Mouse (Mus musculus): ENCODE data around the gene Elovl6.

Gene Elovl6

DNA sequence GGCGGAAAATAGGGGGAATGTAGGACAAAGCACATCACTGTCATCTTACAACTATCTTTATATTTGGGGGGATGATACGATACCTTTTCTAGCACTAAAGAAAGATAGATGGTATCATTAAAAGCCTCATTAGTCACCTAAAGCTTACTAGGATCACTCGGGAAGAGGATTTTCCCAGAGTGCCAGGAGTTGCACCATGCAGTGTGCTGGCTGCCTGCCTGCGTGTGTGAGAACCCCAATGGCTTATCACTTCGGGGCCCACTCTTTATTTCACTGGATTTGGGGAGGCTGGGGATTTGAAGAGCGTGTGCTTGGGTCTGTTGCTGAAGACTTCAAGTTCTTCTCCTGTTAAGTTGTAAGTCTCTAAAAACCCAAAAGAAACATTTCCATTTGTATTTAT lies 73.8 kb downstream of the Elovl6 start:
- no peak for DNase-seq (ENCODE audit: low read depth)

DNA sequence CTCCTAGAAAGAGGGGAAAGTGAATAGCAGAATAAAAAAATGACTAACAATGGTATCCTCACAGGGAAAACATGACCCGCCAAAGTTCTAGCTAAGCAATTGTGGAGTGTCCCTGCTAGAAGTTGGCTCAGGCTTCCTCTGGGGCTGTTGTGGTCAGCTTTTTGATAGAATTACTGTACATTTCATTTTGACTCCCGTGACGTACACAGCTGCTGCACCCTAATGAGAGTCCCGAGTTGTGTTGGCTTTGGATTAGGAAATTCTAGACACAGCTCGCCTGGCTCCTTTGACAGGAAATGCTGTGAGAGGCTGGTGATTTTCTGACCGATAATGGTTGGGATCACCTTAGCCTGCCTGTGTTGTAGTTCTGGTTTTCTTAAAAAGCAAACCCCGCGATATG lies 79.5 kb downstream of the Elovl6 start:
- no peak for DNase-seq (ENCODE audit: low read depth)

DNA sequence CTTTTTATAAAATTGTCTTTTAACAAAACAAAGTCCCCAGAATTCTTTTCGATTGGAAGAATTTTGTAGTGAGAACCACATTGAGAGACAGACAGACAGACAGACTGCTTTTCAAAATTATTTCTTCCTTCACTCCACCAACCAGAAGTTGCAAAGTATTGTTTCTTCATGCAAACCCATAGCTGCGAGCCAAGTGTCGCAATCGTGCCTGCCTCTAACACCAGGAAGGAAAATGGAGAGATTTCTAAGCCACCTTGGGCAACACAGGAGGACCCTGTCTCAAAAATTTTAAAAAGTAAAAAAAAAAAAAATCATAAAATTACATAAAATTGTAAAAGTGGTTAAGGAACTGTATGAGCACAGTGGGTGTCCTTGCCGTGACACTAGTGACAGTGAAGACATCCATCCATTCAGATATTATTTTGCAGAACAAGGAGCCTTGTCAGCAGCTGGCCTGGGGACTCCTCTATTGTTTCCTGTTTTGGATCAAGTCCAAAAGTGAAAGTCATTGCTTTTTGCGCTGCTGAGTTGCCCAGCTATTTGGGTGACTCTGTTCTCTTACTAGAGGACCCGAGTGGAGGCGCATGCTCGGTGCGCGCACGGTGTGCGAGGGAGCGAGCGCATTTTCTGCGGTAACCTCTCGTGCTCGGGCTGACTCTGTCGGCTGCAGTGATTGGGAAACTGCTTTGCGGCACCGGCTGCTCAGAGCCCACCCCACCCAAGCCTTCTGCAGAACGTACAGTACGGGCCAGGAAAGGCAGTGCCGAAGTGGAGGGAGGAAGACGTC lies 80.3 kb downstream of the Elovl6 start:
- DNase-seq (ENCODE audit: low read depth): peak; percentile 50

DNA sequence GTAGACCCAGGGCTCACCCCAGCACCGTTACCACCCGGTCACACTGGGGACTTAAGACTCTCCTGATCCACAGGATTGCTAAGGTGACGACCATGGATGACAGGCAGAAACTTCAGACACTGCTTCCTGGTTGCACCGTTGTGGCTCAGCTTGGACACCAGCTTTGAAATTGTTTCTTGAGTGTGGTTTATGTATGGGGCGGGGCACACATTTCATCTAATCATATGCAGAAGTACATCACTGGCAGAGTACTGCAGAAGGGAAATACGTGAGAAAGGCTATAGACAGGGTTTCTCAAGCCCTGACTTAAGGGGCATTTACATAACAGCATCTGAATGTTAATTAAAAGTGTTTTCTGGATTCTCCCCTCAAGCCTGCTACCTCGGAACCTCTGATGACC lies 81.6 kb downstream of the Elovl6 start:
- no peak for DNase-seq (ENCODE audit: low read depth)

DNA sequence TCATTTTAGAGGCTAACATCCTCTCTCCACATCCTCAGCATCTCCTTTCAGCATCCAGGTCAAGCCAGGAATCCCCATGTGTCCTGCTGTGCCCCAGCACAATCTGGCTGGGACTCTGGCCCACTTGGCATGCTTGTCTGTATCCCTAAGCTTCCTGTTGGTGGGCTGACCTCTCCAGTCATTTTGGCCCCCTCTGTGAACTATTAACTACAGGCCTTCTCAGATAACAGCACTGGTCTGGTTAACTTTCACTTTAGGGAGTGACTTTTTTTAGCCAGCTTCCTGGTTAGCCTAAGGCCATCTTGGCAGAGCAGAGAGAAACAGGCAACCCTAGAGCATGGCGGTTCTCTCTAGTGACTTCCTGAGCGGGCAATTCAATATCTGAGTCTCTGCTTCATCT lies 82.1 kb downstream of the Elovl6 start:
- DNase-seq (ENCODE audit: low read depth): no peak

DNA sequence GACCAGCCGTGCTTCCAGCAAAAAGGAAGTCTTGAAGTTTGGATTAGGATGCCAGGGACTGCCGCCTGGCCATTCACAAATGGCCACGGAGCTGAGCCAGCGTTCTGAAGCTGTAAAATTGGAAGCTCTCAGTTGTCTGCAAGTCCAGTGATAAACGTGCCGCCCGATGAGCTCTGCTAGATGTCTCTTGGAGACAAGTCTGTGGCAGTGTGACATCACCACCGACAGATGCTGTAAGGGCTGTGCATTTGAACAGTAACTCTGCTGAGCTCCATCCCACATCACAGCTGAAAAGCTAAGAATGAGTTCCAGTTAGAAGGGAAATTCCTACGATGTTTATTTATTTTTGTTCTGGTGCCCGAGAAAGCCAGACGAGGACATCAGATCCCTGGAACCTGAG lies 85.3 kb downstream of the Elovl6 start:
- no peak for DNase-seq (ENCODE audit: low read depth)

DNA sequence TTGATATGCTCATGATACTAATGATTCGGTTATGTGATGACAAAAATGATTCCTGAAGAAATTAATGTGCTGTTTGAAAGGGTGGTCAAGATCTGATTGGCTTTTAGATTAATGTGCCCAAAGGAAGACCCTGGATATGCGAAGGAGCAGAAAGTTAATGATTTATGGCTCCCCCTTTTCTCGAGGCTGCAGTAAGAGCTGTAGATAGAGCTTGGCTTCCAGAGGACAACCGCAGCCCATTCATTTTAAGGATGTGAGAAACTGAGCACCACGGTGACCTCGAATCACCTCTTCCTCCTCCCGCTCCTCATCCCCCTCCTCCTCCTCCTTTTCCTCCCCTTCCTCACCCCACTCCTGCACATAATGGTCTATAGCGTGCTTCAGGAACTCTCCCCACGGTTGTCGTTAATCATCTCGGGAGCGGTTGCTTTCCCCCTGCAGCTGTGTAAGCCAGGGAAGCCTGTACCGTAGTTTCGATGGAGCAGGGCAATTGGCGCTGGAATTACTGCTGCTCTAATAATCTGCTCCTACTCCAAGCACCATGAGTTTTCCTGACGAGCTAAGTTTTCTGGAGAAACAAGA lies 87.1 kb downstream of the Elovl6 start:
- no peak for DNase-seq (ENCODE audit: low read depth)

DNA sequence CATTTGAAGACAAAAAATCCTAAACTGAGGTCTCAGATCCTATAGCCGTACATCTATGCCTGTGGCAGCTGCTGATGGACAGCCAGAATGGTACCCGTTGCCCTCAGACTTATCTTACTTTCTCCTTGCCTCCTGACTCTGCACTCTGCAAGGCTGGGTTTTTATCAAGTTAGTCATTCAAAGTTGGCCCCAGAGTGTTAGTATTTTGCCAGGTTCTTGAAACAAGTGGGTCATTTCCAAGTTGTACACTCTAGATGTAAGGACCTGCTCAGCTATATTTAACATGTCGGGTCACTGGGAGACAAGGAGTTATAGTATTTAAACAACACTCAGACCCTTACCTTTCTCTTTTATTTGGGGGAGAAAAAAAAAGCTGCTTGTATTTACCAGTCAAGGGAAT lies 88.6 kb downstream of the Elovl6 start:
- DNase-seq (ENCODE audit: low read depth): no peak

DNA sequence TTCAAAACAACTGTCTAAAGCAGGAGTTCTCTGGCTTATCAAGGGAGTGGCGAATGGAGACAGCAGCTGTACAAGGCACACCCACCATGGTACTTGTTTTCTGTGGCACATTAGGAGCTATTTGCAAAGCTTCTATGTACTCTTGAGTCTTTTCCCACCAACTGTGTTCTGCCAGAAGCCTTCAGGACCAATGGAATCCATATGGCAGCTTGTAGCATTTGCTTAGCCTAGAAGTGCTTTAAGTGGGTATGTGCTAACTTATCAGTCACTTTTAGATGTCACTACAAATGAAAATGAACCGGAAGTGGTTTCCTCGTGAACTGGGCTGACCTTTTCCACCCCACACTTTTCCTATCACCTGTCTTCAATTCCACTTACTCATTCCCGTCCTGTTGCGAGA lies 89.1 kb downstream of the Elovl6 start:
- no peak for DNase-seq (ENCODE audit: low read depth)

DNA sequence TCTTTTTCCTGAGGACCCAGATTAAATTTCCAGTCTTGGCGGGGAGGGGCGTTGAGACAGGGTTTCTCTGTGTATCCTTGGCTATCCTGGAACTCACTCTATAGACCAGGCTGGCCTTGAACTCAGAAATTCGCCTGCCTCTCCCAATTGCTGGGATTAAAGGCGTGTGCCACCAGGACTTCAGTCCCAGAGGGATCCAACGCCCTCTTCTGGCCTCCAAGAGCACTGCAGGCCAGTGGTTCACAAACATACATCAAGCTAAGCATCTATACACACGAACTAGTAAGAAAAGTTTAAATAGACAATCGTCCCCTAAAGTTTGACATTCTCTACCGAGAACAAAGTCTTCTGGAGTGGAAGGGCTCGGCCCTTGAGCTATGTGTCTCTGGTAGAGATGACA lies 90.0 kb downstream of the Elovl6 start:
- no peak for DNase-seq (ENCODE audit: low read depth)

DNA sequence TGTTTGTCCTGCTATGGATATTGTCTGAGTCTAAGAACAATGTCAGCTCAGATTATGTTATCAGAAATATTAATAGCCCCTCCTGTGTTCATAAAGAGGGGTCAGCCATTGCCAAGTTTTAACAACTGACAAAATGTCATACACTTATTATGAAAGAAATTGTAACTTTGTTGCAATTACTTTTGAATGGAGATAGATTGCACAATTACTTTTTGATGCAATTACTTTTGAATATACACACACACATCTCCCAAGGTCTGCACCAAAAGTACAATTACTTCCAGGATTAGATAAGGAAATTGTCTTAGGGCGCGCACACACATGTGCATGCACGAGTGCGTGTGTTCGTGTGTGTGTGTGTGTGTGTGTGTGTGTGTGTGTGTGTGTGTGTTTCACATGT lies 90.5 kb downstream of the Elovl6 start:
- no peak for DNase-seq (ENCODE audit: low read depth)

DNA sequence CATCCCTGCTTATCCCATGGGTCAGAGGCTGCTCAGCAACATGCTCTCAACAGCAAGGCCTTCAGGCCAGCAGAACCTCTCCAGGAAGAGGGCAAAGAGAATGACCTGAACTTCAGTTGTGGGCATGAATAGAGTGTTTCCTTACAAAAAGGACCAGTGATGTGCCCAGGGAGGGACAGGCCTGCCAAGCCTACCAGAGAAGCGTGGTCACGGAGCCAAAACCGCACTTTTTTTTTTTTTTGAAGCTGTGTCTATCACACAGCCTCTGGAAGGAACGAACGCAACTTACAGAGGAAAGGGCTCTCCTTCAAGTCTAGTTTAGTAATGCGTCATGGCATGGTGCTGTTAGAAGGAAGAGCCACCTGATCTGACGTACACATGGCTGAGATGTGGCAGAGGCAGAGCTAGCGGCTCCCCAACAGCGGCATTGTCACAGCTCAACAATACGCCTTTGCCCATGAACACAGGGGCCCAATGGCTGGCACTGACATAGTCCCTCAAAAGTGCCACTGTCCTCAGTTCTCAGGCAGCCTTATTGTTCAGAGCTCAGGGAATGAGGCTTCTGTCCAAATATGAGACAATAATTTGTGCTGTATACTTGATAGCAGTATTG lies 92.1 kb downstream of the Elovl6 start:
- no peak for DNase-seq (ENCODE audit: low read depth)

DNA sequence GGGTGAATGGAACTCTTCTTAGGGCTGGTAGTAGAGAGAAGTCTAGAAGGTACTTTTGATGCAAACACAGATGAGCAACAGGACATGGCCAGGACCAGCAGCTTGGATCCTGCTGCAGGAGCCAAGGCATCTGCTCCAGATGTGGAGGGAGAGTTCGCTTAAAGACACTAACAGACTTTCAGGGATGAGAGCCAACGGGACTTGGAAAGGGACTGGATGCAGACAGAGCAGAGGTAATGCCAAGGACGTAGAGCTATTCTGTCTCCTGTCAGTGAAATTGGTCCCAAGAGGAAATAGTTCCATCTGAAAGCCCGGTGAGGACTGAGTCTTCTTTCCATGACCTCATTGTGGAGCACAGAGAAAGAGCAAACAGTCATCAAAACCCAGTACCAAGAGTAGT lies 95.1 kb downstream of the Elovl6 start:
- no peak for DNase-seq (ENCODE audit: low read depth)

DNA sequence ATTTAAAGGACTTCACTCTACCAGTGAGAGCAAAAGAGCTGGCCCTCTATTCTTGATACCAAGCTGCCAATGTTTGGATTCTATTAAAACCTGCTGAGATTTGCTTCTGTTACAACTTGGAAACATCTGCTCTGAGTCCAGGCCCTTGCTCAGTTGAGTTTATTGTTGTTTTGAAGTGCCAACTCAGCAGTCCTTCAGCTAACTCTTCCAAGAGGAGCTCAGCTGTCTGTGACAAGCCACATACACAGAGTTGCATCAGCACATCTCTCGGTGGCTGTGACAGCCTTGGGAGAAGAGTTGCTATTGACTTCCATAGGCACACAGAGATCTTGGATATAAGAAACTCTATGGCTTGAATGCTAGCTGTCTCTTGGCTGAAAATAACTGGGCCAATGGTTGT lies 98.9 kb downstream of the Elovl6 start:
- DNase-seq (ENCODE audit: low read depth): no peak

DNA sequence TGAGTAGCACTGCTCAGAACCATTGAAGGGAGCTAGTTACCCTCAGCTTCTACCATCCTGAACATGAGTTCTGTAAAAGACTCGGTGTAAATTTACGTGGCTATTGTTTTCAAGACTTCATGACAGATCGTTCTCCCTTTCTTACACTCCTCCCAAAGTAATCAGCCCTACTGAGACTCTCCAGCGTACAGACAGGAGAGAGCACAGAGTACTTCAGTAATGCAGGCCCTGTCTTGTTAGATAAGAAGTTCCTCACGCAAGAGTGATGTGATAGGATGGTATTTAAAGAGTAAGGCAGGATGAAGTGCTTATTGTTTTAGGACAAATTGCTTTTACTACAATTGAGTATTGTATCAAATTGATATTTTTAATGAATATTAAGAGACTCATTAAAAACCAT lies 99.7 kb downstream of the Elovl6 start:
- no peak for DNase-seq (ENCODE audit: low read depth)

DNA sequence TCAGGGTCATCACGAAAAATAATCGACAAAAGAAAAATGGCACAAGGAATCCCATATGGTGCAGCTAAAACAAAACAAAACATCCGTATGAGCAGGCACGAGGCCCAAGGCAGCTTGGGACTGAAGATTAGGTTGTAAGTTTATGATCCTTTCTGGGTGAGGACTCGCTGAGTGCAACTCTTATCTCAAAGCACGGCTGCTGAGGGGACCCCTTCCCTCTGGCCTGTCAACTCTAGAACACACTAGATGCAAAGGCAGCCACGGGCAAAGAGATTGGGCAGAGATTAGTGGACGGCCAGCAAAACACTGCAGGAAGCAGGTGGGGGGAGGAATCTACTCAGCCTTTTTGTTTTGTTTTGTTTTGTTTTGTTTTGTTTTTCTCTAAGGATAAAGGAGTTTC lies 101.4 kb downstream of the Elovl6 start:
- DNase-seq (ENCODE audit: low read depth): no peak

DNA sequence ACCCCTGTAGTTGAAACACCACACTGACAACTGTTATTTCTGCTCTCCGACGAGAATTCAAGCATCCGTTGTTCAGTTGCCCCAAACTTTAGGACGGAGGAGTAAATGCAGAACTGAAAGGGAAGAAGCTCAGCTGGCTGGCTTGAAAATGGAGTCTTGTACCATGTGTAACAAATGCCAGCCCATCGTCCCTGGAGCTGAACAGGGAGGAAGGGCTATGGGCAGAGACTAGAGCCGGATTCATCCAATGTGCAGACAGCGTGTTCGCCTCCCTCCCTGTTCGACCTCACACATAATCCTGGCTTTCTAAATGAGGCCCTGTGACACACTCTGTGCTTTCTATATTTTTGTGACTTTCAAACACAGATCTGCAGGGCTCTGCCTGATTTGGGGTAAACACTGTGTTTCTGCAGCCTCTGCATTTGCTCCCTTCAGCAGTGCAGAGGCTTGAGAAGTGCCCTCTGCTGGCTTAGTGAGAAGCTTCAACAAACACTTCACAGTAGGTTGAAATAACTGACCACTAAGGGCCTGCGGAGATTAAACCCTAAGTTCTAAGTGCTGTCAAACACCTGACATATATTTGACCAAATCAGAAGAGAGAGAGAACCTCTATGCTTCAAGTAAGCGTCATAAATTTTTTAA lies 102.2 kb downstream of the Elovl6 start:
- DNase-seq (ENCODE audit: low read depth): no peak

DNA sequence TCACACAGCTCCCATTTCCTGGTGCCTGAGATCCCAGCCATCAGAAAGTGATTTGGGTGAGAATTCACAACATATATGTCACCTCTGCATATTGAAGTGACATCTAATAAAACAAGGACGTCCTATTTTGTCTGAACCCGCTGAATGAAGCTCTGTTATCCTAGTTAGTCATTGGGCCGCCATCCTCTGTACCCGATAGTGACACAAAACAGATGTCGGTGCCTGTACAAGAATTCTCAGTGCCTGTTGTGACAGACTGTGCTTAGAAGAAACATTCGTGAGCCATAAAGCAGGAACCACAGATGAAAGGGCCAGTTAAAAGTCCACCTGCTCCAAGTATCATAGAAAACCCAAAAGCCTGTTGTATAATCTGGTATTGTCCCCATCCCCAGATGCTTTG lies 105.3 kb downstream of the Elovl6 start:
- DNase-seq (ENCODE audit: low read depth): no peak

DNA sequence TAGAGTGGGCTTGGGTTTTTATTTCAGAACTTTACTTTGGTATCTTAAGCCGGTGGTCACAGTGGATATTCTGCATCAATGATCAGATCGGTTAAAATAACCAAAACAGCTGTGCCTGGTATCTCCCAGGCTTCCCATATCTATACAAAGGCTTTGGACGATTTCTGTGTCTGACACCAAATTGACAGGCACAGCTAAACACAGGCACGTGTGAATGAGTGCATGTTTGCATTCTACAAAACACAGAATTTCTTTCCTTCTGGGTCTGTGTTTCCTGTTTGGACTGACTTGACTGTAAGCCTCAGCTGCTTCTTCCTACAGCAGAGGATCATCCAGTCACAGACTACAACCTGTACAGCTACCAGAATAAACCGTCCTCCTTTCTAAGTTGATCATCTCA lies 107.5 kb downstream of the Elovl6 start:
- no peak for DNase-seq (ENCODE audit: low read depth)

DNA sequence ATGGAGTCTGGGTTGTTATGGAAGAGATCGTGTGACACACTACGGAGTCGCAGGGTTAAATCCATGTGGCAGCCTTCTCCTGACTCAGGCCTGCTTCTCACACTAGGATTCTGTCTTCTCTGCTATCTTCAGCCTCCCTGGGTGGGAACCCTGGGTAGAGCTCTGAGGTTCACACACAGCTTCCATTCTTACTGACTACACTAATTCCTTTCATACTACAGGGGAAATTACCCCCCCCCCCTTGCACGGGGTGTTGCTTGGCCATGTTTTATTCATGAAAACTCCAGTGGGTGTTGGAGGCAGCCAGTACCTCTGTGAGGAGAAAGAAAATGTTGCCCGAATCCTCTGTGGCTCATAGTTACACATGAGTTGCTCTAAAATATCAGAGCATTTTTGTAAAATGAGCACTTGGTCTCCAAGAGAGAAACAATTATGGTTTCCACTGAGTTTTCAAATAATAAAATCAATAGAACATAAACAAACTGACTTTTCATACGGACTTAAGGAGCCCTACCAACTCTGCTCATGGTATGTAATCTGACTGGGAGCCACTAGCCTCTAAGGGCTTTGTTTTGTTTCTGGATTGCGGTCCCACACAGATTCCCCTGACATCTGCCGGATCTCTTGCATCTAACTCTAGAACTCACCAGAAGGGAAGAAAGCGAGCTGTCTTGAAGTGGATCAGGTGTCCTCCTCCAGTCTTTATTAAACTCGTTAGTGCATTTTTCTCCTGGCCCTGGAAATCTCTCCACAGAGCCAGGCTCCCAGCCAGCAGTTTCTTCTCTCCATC lies 108.3 kb downstream of the Elovl6 start:
- no peak for DNase-seq (ENCODE audit: low read depth)

DNA sequence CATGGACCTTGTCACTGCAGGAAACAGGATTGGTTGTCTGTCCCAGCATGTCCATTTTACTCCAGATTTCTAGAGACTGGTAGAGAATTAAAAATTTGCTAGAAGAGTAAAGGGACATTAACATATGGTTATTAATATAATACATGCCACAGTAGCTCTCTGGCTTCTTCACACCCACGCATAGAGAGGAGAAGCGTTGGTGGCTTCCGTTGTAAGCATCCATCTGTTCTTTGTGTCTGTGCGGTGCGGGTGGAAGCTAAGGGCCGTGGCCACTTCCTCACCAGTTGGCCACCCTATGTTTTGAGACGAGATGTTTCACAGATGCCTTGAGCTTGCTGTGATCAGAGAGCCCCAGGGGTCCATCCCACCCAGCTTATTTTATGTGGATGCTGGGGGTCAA lies 109.5 kb downstream of the Elovl6 start:
- DNase-seq (ENCODE audit: low read depth): no peak

DNA sequence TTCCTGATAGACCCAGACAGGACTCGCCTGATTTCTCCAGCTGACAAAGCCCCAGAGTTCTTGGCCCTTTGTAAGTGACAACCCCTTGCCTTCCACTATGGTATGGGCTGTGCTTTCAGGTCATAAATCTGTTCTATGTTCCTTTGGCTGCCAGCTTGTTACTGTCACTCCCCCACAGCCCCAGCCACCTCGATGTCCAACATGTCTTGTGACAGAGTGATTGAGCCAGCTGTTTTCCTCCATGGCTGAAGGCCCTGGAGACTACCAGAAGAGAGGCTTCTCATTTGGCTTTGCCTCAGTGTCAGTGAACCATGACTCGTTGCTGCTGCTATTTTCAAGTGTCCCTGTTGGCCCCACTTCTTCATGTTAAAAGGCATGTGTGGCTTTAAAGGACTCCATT lies 113.3 kb downstream of the Elovl6 start:
- DNase-seq (ENCODE audit: low read depth): no peak

All from c-Kit-positive CD71-negative TER-119-negative erythroid progenitor cells, embryonic 14.5 days (primary cell).